Mouse (Mus musculus) megakaryocyte, embryonic 14.5 days (primary cell): ENCODE measurements around the gene Fam205a1.

ENCODE experiments used
- FLI1 ChIP-seq: IDR thresholded peaks from 2 replicates; pipeline ENCODE4 v1.6.1; 2012; ENCODE audit warnings: low read length, inconsistent platforms, mixed read lengths
- GATA1 ChIP-seq: IDR thresholded peaks from 3 replicates; pipeline ENCODE4 v1.6.1; 2012; ENCODE audit warnings: mixed read lengths, low read length, inconsistent platforms, borderline replicate concordance

- TF ChIP-seq FLI1 (no peak), GATA1 (no peak)
Observed at GRCm38 (mm10) chr4:42870748-42871147, 17.1 kb upstream of the Fam205a1 start.
